Mouse (Mus musculus) lung, postnatal 14 days (tissue): ENCODE measurements around the gene Ephx3.

ENCODE experiments used
- DNase-seq: peaks from one replicate; pipeline ENCODE4 v3.0.0; 2021

Gene Ephx3

DNA sequence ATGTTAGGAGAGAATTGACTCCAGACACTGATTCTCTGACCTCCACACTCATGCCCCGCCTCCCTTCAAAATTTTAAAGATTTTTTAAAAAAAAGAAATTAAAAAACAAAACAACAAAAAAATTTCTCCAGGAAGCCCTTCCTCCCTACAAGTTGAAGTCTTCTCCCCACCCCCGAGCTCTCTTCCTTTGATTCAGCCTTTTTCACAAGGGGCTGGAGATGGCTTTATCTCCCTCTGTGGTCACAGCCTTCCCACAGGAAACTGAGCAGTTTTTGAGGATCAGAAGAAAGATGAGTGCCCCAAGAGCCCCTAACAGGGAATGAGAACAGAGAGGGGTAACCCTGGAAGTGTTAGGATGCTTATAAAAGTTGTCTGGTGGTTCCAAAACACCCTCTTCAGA is 16.9 kb downstream of the Ephx3 start:
- no peak for DNase-seq

DNA sequence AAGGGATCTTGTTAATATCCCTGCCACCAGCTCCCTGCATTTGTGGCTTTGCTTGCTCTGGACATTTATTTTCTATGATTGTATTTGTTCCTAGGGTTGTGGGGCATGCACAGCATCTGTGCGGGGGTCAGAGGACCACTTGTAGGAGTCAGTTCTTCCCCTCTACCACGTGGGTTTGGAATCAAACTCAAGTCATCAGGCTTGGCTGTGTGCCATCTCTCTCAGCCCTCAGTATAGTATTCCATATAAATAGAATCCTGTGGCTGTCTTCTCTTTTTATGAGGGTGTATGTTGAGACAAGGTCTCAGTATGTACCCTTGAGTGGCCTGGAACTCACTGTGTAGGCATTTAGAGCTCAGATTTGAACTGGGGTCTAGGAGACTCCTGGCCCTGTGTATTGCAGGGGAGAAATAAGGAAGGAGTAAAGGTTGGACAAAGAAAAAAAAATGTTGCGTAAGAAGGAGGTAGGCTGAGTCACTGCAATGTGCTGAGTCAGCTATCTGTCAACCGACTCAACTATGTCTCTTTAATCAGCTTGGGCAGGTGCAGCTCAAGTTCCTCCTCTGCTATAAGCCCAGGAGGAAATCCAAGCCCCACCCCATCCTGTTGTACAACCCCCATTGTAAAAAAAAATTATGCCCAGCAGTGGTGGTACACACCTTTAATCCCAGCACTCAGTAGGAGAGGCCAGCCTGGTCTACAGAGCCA is 19.7 kb downstream of the Ephx3 start:
- no peak for DNase-seq

DNA sequence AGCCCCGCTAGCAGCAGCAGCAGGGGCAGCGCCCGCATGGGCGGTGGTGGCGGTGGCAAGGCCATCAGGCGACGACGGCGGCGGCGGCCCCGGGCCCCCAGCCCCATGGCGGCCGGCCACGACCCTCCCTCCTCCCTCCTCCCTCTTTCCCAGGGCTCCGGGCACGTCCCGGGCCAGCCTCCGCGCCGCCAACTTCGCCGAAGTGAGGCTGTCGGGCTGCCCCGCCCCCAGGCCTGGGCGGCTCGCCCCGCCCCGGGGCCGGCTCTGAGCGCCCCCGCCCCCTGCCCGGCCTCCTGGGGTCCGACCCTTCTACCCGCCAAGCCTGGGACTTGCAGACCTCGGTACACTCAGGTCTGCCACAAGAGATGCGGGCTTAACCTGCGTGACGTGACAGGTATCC is 22.7 kb downstream of the Ephx3 start, which contains the start of gene Notch3:
TSS of gene Notch3 (minus strand) at position 166 of the 400 bp plus-strand sequence.
- peak; percentile 64 for DNase-seq

DNA sequence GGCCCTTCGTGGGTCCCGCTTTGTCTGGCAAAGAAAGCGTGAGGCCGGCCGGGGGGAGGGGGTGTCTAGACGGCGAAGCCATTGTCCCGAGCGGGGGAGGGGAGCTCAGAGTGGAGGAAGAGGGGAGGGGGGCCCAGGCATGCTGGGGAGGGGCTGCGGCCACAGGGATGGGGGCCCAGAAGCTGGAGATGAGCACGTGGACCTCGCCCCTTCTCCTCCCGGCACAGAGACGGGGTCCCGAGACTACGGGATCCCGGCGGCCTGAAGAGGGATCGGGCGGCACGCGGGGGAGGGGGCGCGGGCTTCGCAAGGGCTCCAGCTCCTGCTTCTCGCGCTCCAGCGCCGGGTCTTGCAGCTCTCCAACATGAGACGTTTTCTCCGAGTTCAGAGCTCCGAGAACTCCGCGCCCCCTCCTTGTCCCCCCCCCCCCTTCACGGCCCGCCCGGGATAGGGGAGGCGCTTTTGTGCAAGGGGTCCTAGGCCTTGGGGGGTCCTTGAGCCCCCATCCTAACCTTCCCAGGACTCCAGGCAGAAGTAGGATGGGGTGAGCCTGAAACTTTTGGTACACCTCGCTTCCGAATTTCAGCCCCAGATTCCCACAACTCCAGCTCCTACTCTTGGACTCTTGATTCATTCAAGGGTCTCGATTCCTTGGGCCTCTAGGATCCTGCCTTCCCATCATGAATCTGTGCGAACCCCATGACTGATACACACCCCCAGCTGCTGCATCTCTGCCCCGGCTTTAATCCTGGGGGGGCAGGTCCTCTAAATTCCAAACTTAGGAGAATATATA is 23.4 kb downstream of the Ephx3 start:
- DNase-seq = peak; percentile 53

DNA sequence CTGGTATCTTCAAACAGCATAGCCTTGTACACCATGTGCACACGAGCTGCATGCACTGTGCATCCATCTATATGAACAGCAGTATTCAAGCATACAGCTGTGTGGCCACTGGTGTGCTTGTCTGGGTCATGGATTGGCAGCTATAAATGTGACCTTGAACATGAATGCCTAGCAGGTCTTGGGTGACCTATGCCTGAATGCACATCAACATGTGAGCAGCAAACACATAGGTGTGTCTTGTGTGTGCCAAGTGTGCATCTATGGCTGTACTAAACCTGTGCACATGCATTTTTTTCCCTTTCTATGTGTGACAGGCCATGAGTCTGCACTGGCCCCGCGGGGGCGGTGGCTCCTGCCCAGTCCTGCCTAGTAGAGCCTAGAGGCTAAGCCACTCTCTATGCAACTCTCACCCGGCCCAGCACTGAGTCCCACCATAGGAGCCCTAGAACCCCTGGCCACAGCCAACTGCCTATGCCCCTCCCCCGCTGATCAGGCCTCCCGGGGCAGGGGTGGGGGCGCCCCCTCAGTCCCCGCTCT is 24.0 kb downstream of the Ephx3 start:
- peak; percentile 11 for DNase-seq

DNA sequence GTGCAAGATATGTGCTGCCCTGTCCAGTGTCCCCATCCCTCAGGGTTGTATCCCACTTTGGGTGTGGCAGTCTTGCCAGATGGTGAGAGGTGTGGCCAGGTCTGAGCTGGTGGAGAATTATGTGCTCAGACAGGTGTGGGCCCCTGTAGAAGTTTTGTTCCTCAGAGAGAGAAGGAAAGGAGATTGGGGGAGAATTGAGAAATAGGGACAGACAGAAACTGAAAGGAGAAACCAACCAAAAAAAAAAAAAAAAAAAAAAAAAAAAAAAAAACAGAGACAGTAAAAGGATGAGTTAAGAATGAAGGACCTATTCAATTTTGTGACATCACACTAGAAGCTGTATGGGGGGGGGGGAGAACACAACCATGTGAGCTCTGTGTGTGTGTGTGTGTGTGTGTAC is 24.6 kb downstream of the Ephx3 start:
- DNase-seq = no peak

DNA sequence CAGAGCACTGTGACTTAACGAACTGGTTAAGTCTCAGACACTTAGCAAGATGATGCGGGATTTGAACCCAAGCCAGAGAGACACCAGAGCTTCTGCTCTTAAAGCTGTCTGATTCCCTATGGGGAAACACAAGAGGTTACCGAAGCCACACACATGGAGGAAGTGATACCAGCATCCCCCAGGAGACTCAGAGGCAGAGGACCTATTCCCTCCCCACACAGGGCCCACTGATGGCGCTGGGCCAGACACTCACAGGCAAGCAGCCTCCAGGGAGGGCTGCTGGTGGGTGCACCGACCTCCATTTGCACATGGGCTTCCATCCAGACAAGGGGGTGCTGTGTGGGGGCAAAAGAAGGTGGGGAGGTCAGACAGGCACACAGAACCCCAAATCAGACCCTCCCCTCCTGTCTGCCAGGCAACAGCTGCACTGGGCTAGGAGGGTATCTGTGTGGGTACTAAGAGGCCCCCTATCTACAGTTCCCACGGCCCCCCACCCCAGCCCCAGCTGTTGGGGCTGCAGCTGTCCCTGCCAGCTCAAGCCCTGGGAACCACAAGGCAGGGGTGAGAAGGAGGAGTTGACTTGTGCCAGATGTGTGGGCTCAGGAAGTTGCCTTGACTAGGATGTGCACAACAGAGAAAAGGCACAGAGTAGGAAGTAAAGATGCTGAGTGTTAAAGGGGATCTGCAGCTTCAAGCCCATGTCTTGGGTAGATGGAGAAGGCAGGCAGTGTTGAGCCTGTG is 25.3 kb downstream of the Ephx3 start:
- DNase-seq = peak; percentile 32

DNA sequence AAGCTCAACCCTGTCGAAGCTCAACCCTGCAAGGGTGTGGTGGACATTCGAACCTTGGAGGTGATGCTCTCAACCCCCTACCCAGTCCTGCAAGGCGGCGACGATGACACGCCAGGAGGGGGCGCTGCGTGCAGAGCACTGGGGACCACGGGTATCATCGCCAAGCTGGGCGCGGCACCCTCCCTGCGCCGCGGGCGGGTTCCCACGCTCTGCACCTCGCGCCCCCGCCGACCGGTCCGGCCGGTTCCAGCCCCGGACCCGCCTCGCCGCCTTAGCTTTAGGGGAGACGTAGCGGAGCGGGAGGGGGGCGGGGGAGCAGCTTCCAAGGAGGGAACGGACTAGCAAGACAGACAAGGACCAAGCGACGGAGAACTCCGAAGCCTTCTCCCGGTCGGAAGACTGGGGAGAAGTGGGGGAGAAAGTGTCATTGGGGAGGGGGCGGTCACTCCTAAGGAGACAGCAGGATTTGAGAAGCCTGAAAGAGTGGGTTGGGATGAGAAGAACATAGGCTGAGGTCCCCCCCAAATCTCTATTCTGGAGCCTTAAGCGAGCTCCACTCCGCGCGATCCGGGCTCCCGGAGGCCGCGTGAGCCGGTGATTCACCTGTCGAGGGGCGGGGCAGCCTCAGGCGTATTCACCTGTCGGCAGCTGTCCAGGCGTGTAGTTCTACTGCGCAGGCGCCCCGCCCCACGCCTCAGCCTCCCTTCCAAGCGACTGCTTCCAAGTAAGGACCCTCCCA is 27.1 kb downstream of the Ephx3 start:
- peak; percentile 83 for DNase-seq

DNA sequence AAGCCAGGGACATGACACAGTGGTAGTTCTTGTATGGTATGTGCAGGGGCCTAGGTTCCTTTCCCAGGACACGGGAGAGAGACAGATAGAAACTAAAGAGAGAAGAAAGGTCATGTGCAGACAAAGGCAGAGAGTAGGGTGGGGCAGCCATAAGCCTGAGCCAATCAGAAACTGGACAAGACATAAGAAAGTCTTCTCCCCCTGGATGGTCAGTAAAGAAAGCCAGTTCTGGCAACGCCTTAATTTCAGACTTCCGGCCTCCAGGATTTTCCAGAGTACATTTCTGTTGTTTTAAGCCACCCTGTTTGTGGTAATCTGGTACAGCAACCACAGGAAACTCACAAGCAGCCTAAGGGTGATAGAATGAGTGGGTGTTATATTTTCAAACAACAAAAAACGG is 28.5 kb downstream of the Ephx3 start:
- DNase-seq = no peak

DNA sequence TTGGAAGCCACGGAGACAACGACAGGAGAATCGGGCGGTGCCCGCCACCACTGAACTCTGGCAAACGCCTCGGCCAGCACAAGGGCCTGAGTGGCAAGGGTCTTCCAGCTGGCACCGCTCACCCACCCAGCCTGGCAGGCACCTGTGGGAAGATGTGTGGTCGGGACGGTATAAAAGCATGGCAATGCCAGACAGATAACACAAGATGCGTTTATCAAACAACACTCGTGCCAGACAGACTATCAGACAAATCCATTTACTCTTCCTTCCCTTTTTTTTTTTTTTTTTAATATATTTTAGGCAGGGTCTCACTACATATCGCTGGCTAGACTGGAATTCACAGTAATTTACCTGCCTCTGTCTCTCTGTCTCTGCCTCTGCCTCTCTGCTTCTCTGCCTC is 30.5 kb downstream of the Ephx3 start:
- DNase-seq = no peak

DNA sequence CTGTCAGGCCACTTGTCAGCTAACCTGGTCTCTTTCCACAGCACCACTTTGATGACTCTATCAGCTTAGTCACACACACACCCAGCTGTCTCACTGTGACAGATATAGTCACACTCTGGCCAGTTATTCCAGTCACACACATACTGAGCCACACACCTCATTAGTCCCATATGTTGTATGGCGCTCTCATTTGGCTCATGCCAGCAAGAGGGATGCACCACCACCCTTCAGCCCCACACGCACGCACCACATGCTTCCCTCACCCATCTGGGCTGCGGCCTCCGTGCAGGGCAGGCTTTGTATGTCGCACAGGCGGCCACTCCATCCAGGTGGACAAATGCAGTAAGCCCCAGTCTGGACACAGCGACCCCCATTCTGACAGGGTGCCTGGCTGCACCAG is 42.6 kb downstream of the Ephx3 start:
- DNase-seq = no peak

DNA sequence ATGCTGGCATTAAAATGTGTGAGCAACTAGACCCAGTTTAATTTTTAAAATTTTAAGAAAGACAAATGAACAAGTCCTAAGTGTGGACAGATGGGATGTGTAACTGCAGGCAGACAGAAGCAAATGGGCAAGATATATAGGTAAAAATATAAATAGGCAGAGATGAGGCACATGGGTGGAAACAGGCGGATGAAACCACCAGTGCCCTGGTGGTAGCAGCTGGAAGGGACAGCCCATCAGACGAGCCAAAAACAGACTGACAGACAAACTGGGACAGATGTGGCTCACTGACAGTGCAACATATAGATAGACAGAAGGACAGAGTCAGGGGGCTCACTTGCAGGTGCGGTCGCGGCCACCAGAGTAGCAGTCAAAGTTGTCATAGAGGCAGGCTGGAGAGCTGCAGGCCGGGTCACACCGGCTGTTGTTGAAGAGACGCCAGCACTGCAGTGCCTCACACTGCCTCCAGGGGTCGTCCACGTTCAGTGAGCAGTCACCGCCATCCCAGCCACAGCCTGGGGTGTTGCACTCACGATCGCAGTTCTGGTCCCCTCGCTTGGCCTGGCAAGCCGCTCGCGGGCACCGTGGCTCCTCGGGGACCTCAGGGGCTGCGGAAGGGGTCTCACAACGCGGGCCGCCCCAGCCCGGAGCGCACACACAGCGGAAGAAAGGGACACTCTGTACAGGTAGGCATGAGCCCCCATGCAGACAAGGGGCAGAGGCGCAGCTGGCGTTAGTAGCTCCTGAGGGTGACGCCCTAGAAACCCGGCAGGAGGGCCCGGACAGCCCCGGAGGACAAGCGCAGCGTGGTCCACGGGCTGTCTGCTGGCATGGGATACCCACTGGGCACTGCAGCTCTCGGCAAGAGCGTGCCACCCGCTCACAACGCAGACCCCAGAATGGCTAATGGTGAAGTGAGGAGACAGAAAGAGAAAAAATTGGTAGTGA is 46.2 kb downstream of the Ephx3 start:
- peak; percentile 88 for DNase-seq

DNA sequence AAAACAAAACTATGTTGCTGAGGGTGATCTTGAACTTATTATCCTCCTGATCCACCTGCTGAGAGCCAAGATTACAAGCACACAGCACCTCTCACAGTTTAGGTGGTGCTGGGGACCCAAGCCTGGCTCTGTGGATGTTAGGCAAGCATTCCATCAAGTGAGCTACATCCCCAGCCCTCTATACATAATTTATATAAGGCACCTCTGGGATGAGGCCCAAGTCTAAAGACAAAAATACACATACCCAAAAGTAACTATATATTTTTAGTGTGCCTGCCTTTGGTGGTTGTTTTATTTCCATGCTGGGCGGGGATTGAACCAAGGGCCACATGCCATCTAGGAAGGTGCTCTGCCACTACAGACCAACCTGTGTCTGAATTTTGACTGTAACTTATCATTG is 47.1 kb downstream of the Ephx3 start:
- no peak for DNase-seq
